Mouse (Mus musculus) spleen, adult 2 months (tissue): Measurements from ENCODE around the gene Fam171a2. TPM values are rescaled to one million over a fixed set of nuclear protein-coding genes. Genes with fewer than 3 reads are reported as not detected.
A peak's percentile ranks its signal among the peaks of the same experiment; 100 is the strongest.

Experiments used
- DNase-seq, 2 experiments: peaks; one replicate each; pipeline versions ENCODE4 v3.0.0 to v3.0.0-alpha.2; 2012 to 2021; ENCODE audit warnings: low spot score in 2 of 2, low read depth in 1 of 2
- H3K27ac ChIP-seq: fragments of 200-500 bp; 2 replicates; pipeline ENCODE4 v1.5.1; 2012; ENCODE audit warnings: low read length, inconsistent platforms; ENCODE audit not compliant: insufficient read depth
- H3K27me3 ChIP-seq: fragments of 200-500 bp; 2 replicates; pipeline ENCODE4 v1.6.1; 2012; ENCODE audit warnings: mild to moderate bottlenecking, moderate library complexity, low read length, inconsistent platforms; ENCODE audit not compliant: control insufficient read depth, insufficient read depth
- H3K36me3 ChIP-seq: fragments of 200-500 bp; 2 replicates; pipeline ENCODE4 v1.6.1; 2012; ENCODE audit warnings: mild to moderate bottlenecking, low read length, inconsistent platforms; ENCODE audit not compliant: control insufficient read depth, insufficient read depth
- H3K4me1 ChIP-seq: fragments of 200-500 bp; 2 replicates; pipeline ENCODE4 v1.6.1; 2011; ENCODE audit warnings: inconsistent platforms; ENCODE audit not compliant: control insufficient read depth, insufficient read depth, insufficient read length
- H3K4me3 ChIP-seq: fragments of 200-500 bp; 2 replicates; pipeline ENCODE4 v1.5.1; 2011; ENCODE audit warnings: mild to moderate bottlenecking, inconsistent platforms; ENCODE audit not compliant: insufficient read depth, insufficient read length; ENCODE audit errors: extremely low read depth
- CTCF ChIP-seq: fragments of 200-500 bp; IDR thresholded peaks from 2 replicates; pipeline ENCODE4 v1.5.1; 2011; ENCODE audit warnings: mild to moderate bottlenecking, inconsistent platforms; ENCODE audit not compliant: insufficient read depth, insufficient read length, insufficient replicate concordance; ENCODE audit errors: extremely low read depth
- POLR2A ChIP-seq: fragments of 200-500 bp; IDR thresholded peaks from 2 replicates; pipeline ENCODE4 v1.6.1; 2011; ENCODE audit warnings: low read depth, low read length, inconsistent platforms
- WGBS: fragments of 180-500 bp; shearing (Covaris S2); methylation state at CpG from one replicate; pipeline ENCODE4 v1.1.7; 2018; 5-methylcytosine and 5-hydroxymethylcytosine counted together
- polyA plus RNA-seq: library from polyadenylated mRNA; depleted of rRNA; stranded (reverse); fragments of >200 nt; gene quantifications from 2 replicates; pipeline ENCODE4 v1.2.3, GENCODE M21; 2012

Gene Fam171a2
- polyA plus RNA-seq, 1 experiment: 5.2 TPM

DNA sequence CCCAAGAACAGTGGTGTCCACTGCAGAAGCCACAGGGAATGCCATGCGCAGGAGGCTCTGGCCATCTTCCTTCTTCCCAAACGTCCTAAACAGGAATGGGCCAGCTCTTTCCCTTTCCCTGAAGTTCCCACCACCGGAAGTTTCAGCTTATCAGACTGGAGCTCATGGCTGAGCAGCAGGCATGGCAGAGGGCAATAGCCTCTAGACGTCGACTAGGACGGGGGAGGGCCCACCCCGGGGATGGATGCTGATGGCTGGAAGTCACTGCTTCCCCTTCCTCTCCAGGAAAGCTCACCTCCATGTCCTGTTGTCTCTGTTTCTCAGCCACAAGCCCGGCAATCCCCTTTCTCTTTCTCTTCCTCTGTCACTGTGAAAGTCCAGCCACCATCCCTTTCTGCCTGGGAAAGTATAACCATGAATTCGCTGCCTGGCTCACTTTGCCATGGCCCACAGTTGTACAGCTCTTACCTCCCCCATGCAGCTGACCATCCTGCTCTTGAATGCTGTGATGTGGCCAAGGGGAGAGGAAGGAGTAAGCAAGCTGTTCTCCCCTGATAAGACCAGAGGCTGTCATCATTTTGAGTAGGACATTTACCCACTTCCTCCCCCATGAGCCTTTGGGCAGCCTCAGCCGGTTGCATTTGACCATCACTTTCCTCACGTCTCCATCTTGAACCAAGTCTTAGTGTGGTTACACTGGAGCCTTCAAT, 22.3 kb upstream of the Fam171a2 start, which contains the start of gene Itga2b:
Itga2b (minus strand) TSS at position 475 of the 710 bp plus-strand sequence.
- no peak for TF ChIP-seq POLR2A
- no peak for TF ChIP-seq CTCF

DNA sequence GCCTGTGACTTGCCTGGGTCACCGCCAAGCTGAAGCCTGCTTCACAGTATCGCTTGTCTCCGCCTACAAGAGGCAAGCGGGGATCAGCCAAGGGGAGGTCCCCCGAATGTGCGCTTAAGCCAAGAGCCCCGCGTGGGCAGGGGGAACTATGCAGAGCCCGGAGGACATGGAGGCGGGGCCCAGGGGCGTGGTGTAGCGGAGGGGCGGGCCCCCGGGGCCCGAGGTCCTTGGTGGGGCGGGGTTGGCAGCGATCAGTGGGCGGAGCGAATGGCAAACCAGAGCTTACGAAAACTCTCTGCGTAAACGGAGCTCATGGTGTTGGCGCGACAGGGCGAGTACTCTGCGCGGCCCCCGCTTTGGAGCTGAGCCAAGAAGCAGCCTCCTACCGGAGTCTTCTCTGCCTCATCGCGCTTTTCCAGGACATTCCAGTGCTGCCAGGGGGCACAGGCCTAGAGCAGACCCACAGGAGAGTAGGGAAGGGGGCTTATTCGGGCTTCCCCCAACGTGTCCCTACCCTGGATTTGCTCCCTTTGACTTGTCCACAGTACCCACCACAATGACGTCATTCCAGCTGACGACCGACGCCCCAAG, 19.7 kb upstream of the Fam171a2 start:
- under 1% methylated on average over 37 of the region's 37 CpGs for WGBS
- DNase-seq: peak; percentile 68 to 88

More for the DNA sequence above, 22.3 kb upstream of the Fam171a2 start, which contains the start of gene Itga2b:
- Histone ChIP-seq H3K36me3 (no peaks in the 10 kb centered on the region), H3K4me3 (no peak within 1 kb of the TSS), H3K27me3 (0 out of 2 replicates have a peak, but pooled peaks cover 2% of the 10 kb centered on the region), H3K27ac (no peak within 1 kb of the TSS), H3K4me1 (peaks cover 8% of the 10 kb centered on the region; the same call in 1 of the 2 replicates)
- no peak for DNase-seq
- WGBS: 17% methylated on average over 11 of the region's 11 CpGs

DNA sequence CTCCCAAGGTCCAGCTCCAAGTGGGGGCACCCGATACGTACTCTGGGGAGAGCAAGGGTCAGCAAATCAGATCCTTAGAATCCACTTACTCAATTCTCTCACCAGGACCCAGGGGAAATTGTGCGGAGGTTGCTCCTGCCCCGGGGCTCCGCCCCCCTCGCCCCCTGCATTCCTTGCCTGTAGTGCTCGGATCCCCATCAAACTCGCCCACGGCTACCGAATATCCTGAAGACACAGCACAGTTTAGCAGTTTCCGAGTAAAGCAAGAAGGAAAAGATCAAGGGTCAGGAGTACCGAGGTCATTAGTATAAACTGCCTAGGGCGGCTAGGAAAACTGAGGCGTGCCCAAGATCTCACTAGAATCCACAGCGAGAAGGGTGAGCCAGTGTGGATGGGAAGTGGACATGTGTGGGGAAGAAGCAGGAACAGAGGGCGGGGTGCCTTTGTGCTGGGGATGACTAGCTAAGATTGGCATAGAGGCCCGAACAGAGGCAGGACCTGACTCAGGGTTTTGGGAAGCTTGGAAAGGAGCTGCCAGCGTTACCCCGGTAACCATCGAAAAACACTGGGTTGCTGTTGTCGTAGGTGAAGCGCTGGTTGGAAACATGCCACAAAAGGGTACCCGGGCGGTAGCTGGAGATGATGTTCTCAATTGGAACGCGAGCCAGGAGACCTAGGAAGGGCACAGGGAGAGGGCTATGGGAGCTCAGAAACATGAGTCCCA, 18.4 kb upstream of the Fam171a2 start:
- H3K27ac ChIP-seq: no peak overlapping the region
- H3K4me1 ChIP-seq: peaks cover 8% of the 10 kb centered on the region; the same call in 1 of the 2 replicates
- DNase-seq: no peak
- no peak for TF ChIP-seq POLR2A
- TF ChIP-seq CTCF: no peak
- H3K4me3 ChIP-seq: no peak overlapping the region
- H3K36me3 ChIP-seq: no peaks in the 10 kb centered on the region
- 0 out of 2 replicates have a peak, but pooled peaks cover 2% of the 10 kb centered on the region for H3K27me3 ChIP-seq
- WGBS: 78% methylated on average over 26 of the region's 26 CpGs

More for the DNA sequence above, 19.7 kb upstream of the Fam171a2 start:
- Histone ChIP-seq H3K36me3 (no peaks in the 10 kb centered on the region), H3K27me3 (0 out of 2 replicates have a peak, but pooled peaks cover 2% of the 10 kb centered on the region), H3K27ac (no peak overlapping the region), H3K4me1 (peaks cover 8% of the 10 kb centered on the region; the same call in 1 of the 2 replicates), H3K4me3 (peak overlapping the region; percentile 58)
- TF ChIP-seq CTCF: no peak
- no peak for TF ChIP-seq POLR2A

DNA sequence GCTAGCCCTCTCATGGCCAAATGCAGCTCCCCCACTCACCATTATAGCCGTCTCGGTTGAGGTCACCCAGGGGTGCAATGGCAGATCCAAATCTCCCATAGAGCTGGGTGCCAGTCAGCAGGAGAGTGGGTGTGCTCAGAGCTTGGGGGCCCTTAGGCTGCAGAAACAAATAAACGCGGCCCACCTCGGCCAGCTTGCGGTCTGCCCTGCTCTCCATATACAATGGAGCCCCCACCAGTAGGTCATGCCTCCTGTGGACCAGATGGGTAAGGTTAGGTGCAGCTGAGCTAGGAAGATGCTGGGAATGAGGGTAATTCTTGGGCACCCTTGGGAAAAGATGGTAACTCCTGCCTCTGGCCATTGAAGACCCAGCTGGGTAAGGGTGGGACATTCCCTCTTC, 17.4 kb upstream of the Fam171a2 start:
- no peaks in the 10 kb centered on the region for H3K36me3 ChIP-seq
- H3K4me1 ChIP-seq: peaks cover 8% of the 10 kb centered on the region
- TF ChIP-seq CTCF: no peak
- TF ChIP-seq POLR2A: no peak

GRCm38 (mm10) chr11:102461764-102462163, 14.3 kb upstream of the Fam171a2 start:
- H3K4me1 ChIP-seq: peaks cover under 1% of the 10 kb centered on the region
- no peak for DNase-seq
- H3K36me3 ChIP-seq: no peaks in the 10 kb centered on the region
- no peaks in the 10 kb centered on the region for H3K27me3 ChIP-seq
- 50% methylated on average over 3 of the region's 3 CpGs for WGBS
- TF ChIP-seq POLR2A (no peak), CTCF (no peak)
- H3K4me3 ChIP-seq: no peak overlapping the region
- H3K27ac ChIP-seq: no peak overlapping the region

More for the DNA sequence above, 17.4 kb upstream of the Fam171a2 start:
- no peak for DNase-seq
- Histone ChIP-seq H3K27me3 (0 out of 2 replicates have a peak, but pooled peaks cover 2% of the 10 kb centered on the region), H3K27ac (no peak overlapping the region), H3K4me3 (no peak overlapping the region)
- WGBS: 96% methylated on average over 6 of the region's 6 CpGs

- 84% methylated on average over 16 of the region's 16 CpGs for WGBS
Measured at GRCm38 (mm10) chr11:102460541-102460940, 13.1 kb upstream of the Fam171a2 start.

More at GRCm38 (mm10) chr11:102460541-102460940, 13.1 kb upstream of the Fam171a2 start:
- Histone ChIP-seq H3K36me3 (no peaks in the 10 kb centered on the region), H3K4me1 (peaks cover 7% of the 10 kb centered on the region), H3K27ac (no peak overlapping the region), H3K4me3 (no peak overlapping the region), H3K27me3 (peaks cover 6% of the 10 kb centered on the region)
- no peak for DNase-seq
- no peak for TF ChIP-seq POLR2A
